Mouse (Mus musculus): ENCODE results near the gene Midn. TPM values are rescaled to one million over a fixed set of nuclear protein-coding genes. Genes with fewer than 3 reads are reported as not detected.

The Midn gene
- polyA plus RNA-seq, 1 experiment from 2014 or later: 15.7 TPM

GRCm38 (mm10) chr10:80138553-80139438, 9.3 kb upstream of the Midn start, which contains the start of gene Atp5d:
Atp5d (plus strand) TSS chr10:80138632.
- H3K4me2 ChIP-seq: peak within 1 kb of the TSS; percentile 99
- H3K9ac ChIP-seq: peak within 1 kb of the TSS; percentile 89
- H3K27ac ChIP-seq (replicated peaks): peak within 1 kb of the TSS; percentile 61
- peaks cover 54% of the 10 kb centered on the region for H3K27me3 ChIP-seq (replicated peaks)
- under 1% methylated on average over 85 of the region's 94 CpGs for WGBS
- H3K9me3 ChIP-seq: no peaks in the 10 kb centered on the region
- H3K36me3 ChIP-seq: peaks cover 10% of the 10 kb centered on the region
- no peak for ATAC-seq (ENCODE audit: extremely low read depth, insufficient number of reproducible peaks, low FRiP score, low TSS enrichment)
- H3K4me1 ChIP-seq: peaks cover 67% of the 10 kb centered on the region
- H3K4me3 ChIP-seq: peak within 1 kb of the TSS; percentile 73

- Histone ChIP-seq H3K4me3 (peak overlapping the region; percentile 73), H3K27ac (replicated peaks) (peak overlapping the region; percentile 61; the same call in 1 of the 2 replicates), H3K4me2 (peak overlapping the region; percentile 99), H3K27me3 (replicated peaks) (peaks cover 53% of the 10 kb centered on the region), H3K4me1 (peaks cover 68% of the 10 kb centered on the region), H3K9ac (peak overlapping the region; percentile 89), H3K36me3 (peaks cover 17% of the 10 kb centered on the region), H3K9me3 (no peaks in the 10 kb centered on the region)
- no peak for ATAC-seq (ENCODE audit: extremely low read depth, insufficient number of reproducible peaks, low FRiP score, low TSS enrichment)
- WGBS: 0% methylated on average over 10 of the region's 10 CpGs
These were observed 8.7 kb upstream of the Midn start for GRCm38 (mm10) chr10:80139439-80139775.

GRCm38 (mm10) chr10:80139975-80140665, 8.0 kb upstream of the Midn start:
- peak overlapping the region; percentile 73; the same call in 1 of the 2 replicates for H3K4me3 ChIP-seq

DNA sequence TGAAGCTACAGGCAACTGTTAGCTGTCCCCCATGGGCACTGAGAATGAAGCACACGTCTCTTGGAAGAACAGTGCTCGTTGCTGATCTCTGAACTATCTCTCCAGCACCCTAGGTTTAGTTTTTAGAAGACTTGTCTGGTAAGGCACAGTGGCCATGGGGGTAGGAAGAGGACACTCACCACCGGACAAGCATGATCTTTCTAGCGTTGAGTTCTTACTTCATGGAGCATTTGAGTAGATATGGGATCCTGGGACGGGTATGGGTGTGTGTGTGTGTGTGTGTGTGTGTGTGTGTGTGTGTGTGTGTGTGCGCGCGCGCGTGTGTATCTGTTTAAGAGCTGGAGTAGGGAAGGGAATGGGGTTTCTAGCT, 7.4 kb upstream of the Midn start, which contains the start of gene Cbarp:
Cbarp (minus strand) TSS at position 170 of the 370 bp plus-strand sequence.
- Histone ChIP-seq H3K9ac (peak within 1 kb of the TSS; percentile 89), H3K9me3 (no peaks in the 10 kb centered on the region), H3K27me3 (replicated peaks) (peaks cover 40% of the 10 kb centered on the region), H3K36me3 (peaks cover 25% of the 10 kb centered on the region), H3K4me3 (peak within 1 kb of the TSS; percentile 79), H3K4me1 (peaks cover 77% of the 10 kb centered on the region), H3K27ac (replicated peaks) (peak within 1 kb of the TSS; percentile 87), H3K4me2 (peak within 1 kb of the TSS; percentile 99)
- ATAC-seq (ENCODE audit: extremely low read depth, insufficient number of reproducible peaks, low FRiP score, low TSS enrichment): no peak
- 69% methylated on average over 10 of the region's 10 CpGs for WGBS

More at GRCm38 (mm10) chr10:80139975-80140665, 8.0 kb upstream of the Midn start:
- peak overlapping the region; percentile 74; the same call in 1 of the 2 replicates for H3K9ac ChIP-seq
- peaks cover 19% of the 10 kb centered on the region for H3K36me3 ChIP-seq
- peak overlapping the region; percentile 87; the same call in 1 of the 2 replicates for H3K27ac ChIP-seq (replicated peaks)
- H3K4me1 ChIP-seq: peaks cover 72% of the 10 kb centered on the region
- H3K4me2 ChIP-seq: peak overlapping the region; percentile 99
- H3K27me3 ChIP-seq (replicated peaks): peaks cover 46% of the 10 kb centered on the region
- H3K9me3 ChIP-seq: no peaks in the 10 kb centered on the region
- WGBS: 77% methylated on average over 11 of the region's 11 CpGs
- ATAC-seq (ENCODE audit: extremely low read depth, insufficient number of reproducible peaks, low FRiP score, low TSS enrichment): no peak

GRCm38 (mm10) chr10:80141243-80141642, 6.8 kb upstream of the Midn start:
- Histone ChIP-seq H3K4me3 (peak overlapping the region; percentile 79), H3K4me2 (peak overlapping the region; percentile 91), H3K27me3 (replicated peaks) (peaks cover 34% of the 10 kb centered on the region), H3K4me1 (peaks cover 83% of the 10 kb centered on the region), H3K9ac (peak overlapping the region; percentile 74), H3K27ac (replicated peaks) (peak overlapping the region; percentile 87), H3K36me3 (peaks cover 30% of the 10 kb centered on the region), H3K9me3 (no peaks in the 10 kb centered on the region)
- peak; percentile 64 for ATAC-seq (ENCODE audit: extremely low read depth, insufficient number of reproducible peaks, low FRiP score, low TSS enrichment)
- WGBS: 1% methylated on average over 29 of the region's 29 CpGs

DNA sequence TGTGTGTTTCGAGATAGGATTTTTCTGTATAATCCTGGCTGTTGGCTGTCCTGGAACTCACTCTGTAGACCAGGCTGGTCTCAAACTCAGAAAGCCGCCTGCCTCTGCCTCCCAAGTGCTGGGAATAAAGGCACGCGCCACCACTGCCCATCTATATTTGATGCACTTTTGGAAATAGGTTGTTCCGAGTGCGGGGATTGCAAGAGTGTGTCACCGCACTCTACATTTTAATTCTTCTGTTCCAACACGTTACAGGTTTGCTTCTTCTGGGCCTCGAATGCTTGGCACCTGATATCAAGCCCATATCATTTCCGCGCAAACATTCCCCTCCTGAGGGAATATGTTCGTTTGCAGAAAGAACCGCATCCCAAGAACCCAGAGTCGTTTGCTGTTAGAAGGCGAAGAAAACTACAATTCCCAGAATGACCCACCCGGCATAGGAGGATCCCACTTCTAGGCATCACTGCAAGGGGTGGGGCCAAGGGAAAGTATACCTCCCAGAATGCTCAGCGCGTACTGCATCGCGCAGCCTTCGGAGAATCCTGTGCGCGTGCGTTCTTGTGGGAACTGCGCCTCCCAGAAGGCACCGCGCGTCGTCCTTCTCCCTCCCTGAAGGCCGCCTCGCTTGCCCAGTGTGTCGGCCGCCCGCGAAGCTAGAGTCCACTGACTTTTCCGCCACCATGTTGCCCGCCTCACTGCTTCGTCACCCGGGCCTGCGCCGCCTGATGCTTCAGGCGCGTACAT, 6.1 kb upstream of the Midn start:
- H3K4me2 ChIP-seq: peak overlapping the region; percentile 91
- H3K36me3 ChIP-seq: peaks cover 38% of the 10 kb centered on the region
- peaks cover 84% of the 10 kb centered on the region for H3K4me1 ChIP-seq
- peak overlapping the region; percentile 97 for H3K9ac ChIP-seq
- no peaks in the 10 kb centered on the region for H3K9me3 ChIP-seq
- H3K27ac ChIP-seq (replicated peaks): peak overlapping the region; percentile 93
- H3K4me3 ChIP-seq: peak overlapping the region; percentile 79
- peak; percentile 79 for ATAC-seq (ENCODE audit: extremely low read depth, insufficient number of reproducible peaks, low FRiP score, low TSS enrichment)
- WGBS: under 1% methylated on average over 43 of the region's 43 CpGs
- peaks cover 27% of the 10 kb centered on the region for H3K27me3 ChIP-seq (replicated peaks)

DNA sequence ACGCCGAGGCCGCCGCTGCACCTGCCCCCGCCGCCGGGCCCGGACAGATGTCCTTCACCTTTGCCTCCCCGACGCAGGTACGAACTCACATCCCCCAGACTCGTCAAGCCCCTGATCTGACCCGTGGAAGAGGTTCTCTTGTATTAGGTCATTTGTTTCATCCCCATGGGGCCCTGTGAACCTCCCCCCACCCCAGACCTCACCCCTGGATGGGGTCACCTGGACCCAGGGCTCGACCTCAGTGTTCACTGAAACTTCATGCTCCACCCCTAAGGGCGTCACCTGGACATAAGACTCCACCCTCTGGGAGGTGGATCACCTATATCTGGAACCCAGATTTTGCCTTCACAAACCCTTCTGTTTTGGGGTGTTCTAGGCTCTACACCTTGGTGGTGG, 5.5 kb upstream of the Midn start:
- peak overlapping the region; percentile 93 for H3K27ac ChIP-seq (replicated peaks)
- WGBS: 0% methylated on average over 15 of the region's 15 CpGs
- peaks cover 38% of the 10 kb centered on the region for H3K36me3 ChIP-seq
- peak overlapping the region; percentile 79 for H3K4me3 ChIP-seq
- H3K9me3 ChIP-seq: no peaks in the 10 kb centered on the region
- H3K4me1 ChIP-seq: peaks cover 84% of the 10 kb centered on the region
- peaks cover 22% of the 10 kb centered on the region for H3K27me3 ChIP-seq (replicated peaks)
- 0 out of 2 replicates have a peak, but pooled peaks have one; percentile 0 for ATAC-seq (ENCODE audit: extremely low read depth, insufficient number of reproducible peaks, low FRiP score, low TSS enrichment)
- H3K9ac ChIP-seq: peak overlapping the region; percentile 97
- H3K4me2 ChIP-seq: peak overlapping the region; percentile 91

DNA sequence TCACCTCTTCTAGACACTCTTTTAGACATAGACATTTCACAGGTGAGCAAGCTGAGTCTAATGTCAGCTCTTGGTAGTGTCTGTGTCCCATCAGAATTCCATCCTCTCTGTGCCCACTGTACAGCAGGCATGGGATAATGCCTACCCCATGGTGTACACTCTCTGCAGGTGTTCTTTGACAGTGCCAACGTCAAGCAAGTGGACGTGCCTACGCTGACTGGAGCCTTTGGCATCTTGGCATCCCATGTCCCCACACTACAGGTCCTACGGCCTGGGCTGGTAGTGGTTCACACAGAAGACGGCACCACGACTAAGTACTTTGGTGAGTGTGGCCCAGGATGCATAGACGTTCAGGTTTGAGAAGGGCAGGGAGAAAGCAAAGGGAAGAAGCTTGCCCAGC, 4.4 kb upstream of the Midn start:
- H3K36me3 ChIP-seq: peaks cover 38% of the 10 kb centered on the region
- peaks cover 10% of the 10 kb centered on the region for H3K27me3 ChIP-seq (replicated peaks)
- 89% methylated on average over 7 of the region's 7 CpGs for WGBS
- H3K4me3 ChIP-seq: peak overlapping the region; percentile 79
- no peak overlapping the region for H3K27ac ChIP-seq (replicated peaks)
- peaks cover 77% of the 10 kb centered on the region for H3K4me1 ChIP-seq
- peak overlapping the region; percentile 91 for H3K4me2 ChIP-seq
- no peaks in the 10 kb centered on the region for H3K9me3 ChIP-seq
- ATAC-seq (ENCODE audit: extremely low read depth, insufficient number of reproducible peaks, low FRiP score, low TSS enrichment): no peak
- H3K9ac ChIP-seq: peak overlapping the region; percentile 59; the same call in 1 of the 2 replicates

DNA sequence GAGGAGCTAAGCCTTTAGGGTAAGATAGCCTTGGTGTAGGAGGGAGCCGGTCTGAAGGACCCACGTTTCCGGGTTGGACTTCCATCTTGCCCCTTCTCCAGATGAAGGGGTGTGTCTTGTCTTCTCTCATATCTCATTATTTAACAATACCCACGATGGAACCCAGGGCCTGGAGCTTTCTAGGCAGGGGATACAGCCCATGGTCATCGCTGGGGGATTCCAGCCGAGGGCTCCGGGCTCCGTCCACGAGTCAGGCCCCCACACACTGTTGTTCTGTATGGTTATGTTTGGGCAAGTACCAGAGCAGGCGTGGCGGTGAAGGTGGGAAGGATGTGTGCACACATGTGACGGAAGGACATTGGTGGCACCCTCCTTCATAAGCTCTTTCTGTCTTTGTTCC, 3.9 kb upstream of the Midn start:
- Histone ChIP-seq H3K27me3 (replicated peaks) (peaks cover 9% of the 10 kb centered on the region; the same call in 1 of the 2 replicates), H3K4me1 (peaks cover 75% of the 10 kb centered on the region), H3K4me2 (no peak overlapping the region), H3K9ac (peak overlapping the region; percentile 59; the same call in 1 of the 2 replicates), H3K27ac (replicated peaks) (0 out of 2 replicates have a peak overlapping the region, but pooled peaks have one; percentile 24), H3K4me3 (0 out of 2 replicates have a peak overlapping the region, but pooled peaks have one; percentile 4), H3K36me3 (peaks cover 38% of the 10 kb centered on the region), H3K9me3 (no peaks in the 10 kb centered on the region)
- 89% methylated on average over 12 of the region's 12 CpGs for WGBS
- no peak for ATAC-seq (ENCODE audit: extremely low read depth, insufficient number of reproducible peaks, low FRiP score, low TSS enrichment)

DNA sequence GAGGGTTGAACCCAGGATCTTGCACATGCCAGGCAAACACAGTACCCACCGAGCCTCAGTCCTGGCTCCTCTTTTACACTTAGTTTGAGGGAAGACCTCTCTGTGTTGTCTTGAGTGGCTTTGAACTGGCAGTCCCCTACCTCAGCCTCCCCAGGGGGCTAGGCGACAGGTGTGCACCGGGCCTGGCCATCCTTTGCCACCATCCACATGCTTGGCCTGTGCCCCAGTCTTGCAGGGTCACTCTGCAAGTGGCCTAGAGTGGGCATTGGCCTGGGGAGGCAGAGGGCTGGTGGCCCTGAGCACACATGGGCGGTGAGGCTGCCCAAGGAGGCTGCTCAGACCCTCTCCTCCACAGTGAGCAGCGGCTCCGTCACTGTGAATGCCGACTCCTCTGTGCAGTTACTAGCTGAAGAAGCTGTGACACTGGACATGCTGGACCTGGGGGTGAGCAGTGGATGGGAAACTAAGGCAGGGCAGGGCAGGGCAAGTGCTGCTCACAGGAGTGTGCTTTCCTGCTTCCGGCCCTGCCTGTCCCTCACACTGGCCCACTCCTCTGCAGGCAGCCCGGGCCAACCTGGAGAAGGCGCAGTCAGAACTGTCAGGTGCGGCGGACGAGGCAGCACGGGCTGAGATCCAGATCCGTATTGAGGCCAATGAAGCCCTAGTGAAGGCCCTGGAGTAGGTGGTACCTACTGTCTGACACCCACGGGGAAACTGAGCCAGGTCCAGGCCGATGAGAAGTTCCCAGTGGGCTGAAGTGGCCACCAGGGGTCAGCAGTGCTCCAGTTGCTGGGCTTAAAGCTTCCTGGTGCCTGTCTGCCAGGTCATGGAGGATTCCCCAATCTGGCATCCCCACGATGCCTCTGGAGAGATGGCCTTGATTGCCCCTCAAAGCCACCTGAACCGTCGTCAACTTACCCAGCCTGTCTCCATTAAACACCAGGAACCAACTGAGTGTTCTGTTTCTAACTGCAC, 2.9 kb upstream of the Midn start:
- H3K4me1 ChIP-seq: peaks cover 69% of the 10 kb centered on the region
- 76% methylated on average over 20 of the region's 20 CpGs for WGBS
- peak overlapping the region; percentile 99 for H3K27ac ChIP-seq (replicated peaks)
- ATAC-seq (ENCODE audit: extremely low read depth, insufficient number of reproducible peaks, low FRiP score, low TSS enrichment): no peak
- no peaks in the 10 kb centered on the region for H3K27me3 ChIP-seq (replicated peaks)
- H3K9me3 ChIP-seq: no peaks in the 10 kb centered on the region
- H3K4me2 ChIP-seq: peak overlapping the region; percentile 93
- peak overlapping the region; percentile 100 for H3K9ac ChIP-seq
- H3K36me3 ChIP-seq: peaks cover 43% of the 10 kb centered on the region
- H3K4me3 ChIP-seq: peak overlapping the region; percentile 6
